Mouse (Mus musculus) mouse embryonic stem cell (cell line): ENCODE data around the gene Wnt10b.
"Not testable (repeated sequence)": the region's sequence is repeated elsewhere in the genome, so short reads cannot be mapped to it uniquely, and the experiment has no call there.

Experiments
- in situ Hi-C, 2 experiments: fragments of 300-500 bp; cut with MboI; formaldehyde crosslinking; loops; 1 replicate in 1 of 2; 3 replicates in 1 of 2; pipeline ENCODE4 v1.14.3; 2019 to 2020; ENCODE audit warnings: low sequenced_read_pairs in 2 of 2, low pct_unique_long_range_greater_than_20kb in 1 of 2, mixed read lengths in 1 of 2; ENCODE audit not compliant: unreplicated experiment in 1 of 2

The Wnt10b gene

DNA sequence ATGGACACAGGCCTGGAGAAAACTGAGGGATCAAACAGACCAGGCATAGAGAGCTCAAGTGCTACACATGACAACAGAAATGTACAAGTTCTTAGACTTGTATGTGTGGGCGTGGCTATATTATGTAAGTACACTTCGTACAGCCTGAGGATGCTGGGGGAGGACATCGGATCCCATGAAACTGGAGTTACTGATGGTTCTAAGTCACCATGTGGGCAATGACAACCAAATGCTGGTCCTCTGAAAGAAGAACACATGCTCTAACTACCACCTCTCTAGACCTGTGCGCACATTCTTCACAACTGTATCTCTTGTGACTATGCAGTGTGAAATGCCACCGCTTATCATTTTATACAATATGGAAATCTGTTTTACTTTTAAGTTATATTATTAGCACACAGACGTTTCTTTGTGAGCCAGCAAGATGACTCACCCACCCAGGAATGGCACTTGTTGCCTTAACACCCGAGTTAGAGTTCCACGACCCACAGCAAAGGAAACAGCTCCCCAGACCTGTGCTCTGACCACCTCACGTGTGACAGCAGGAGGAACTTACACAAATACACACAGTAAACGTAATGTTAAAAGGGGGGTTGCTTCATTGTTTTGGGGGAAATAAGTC is 31.5 kb downstream of the Wnt10b start:
- in situ Hi-C loops = no loop called here

DNA sequence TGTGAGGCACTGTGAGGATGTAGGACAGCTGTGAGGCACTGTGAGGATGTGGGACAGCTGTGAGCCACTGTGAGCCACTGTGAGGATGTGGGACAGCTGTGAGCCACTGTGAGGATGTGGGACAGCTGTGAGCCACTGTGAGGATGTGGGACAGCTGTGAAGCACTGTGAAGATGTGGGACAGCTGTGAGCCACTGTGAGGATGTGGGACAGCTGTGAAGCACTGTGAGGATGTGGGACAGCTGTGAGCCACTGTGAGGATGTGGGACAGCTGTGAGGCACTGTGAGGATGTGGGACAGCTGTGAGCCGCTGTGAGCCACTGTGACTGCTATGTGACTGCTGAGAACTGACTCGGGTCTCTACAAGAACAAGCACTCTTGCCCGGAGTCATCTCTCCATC is 34.1 kb downstream of the Wnt10b start:
- in situ Hi-C loops = not testable (repeated sequence)

DNA sequence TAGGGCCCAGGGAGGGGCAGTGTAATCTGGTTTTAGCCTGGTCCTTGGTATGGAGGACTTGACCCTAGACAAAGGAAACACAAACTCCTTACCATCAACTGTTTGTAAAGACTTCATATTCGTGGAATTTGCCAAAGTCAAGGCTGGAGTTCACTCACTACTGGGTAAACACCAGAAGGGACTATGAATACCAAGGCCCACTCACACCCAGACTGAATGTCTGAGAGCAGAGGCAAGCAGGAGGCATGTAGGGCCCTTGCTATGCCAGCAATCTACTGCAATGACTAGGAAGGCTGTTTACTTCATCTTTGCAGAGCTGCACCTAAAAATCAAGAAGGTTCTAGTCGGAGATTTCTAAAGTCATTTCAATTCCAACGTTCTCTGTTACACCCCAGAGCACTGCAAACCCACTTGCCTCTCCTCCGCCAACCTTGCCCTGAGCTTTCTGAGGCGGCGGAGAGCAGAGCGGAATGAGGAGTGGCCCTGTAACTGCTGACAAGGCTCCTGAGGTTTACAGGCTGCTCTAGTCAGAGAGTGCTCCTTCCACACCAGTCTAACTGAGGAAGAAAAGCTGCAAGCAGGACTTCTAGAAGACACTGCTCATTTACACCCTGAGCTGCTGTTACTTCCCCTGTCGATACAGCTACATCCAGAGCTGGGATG is 35.1 kb downstream of the Wnt10b start:
- in situ Hi-C loops = no loop called here

DNA sequence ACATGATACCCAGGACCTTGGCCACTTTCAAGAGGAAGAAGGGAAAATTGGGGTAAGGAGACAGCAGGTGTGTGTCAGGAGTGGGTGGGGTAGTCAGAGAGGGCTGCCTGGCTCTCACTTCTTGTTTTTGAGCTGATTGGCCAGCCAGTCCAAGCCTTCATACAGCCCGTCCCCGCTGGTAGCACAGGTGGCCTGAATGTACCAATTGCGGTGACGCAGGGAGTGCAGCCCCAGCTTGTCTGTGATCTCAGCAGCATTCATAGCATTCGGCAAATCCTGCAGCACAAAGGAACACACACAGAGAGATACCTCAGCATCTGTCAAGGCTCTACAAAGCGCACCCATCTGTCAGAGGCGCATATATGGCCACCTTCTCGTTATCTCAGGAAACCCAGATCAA is 37.7 kb downstream of the Wnt10b start:
- in situ Hi-C loops = no loop called here

DNA sequence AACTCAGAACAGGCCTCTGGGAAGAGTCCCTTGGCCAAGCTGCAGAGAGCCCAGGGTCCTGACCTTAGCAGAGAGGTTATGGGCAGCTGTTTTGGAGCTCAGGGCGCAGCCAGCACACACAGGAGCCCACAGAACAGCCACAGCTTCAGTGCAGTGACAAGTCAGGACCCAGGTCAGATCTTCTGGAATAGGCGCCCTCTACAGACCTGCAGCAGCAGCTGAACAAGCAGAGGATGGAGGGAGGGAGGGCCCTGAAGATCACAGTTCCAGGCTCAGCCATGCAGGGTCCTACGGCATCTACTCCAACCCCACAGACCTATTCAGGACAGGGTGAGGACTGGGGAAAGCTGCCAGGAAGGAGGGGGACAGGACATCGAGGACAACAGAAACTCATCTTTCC is 39.2 kb downstream of the Wnt10b start:
- in situ Hi-C loops = no loop called here

DNA sequence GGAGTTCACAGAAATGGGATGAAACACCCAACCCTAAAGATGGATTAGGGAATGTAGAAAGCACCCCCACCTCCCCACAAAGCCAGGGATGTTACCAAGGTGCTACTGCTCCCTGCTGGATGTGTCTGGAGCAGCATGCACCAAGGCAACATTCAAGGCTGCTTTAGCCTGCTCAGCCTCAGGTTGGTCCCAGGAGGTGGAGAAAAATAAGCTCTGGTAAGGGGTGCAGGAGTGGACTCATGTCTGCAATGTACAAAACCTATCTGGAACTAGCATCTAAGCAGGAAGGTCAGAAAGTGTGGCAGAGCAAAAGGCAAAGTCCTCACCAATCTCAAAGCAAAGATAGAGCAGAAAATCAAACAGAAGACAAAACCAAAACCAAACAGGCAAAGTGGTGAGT is 40.1 kb downstream of the Wnt10b start:
- in situ Hi-C loops = no loop called here

DNA sequence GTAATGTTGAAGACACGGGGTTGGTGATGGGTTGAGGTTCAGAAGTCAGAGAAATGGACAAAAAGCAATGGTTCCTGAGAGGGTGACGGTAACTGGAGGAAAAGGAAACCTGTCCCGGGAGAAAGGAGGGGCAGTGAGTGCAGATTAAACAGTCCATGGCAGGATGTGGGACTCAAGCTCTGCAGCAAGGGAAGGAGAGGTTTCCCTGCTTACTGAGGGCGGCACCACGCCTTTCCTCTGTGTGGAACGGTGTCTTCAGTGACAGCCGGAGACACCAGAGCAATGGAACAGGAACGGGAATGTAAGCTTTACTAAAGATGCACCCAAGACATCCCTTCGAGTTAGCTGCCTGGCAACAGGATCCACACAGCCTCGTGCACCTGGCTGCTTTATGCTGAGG is 41.4 kb downstream of the Wnt10b start:
- in situ Hi-C loops = no loop called here

DNA sequence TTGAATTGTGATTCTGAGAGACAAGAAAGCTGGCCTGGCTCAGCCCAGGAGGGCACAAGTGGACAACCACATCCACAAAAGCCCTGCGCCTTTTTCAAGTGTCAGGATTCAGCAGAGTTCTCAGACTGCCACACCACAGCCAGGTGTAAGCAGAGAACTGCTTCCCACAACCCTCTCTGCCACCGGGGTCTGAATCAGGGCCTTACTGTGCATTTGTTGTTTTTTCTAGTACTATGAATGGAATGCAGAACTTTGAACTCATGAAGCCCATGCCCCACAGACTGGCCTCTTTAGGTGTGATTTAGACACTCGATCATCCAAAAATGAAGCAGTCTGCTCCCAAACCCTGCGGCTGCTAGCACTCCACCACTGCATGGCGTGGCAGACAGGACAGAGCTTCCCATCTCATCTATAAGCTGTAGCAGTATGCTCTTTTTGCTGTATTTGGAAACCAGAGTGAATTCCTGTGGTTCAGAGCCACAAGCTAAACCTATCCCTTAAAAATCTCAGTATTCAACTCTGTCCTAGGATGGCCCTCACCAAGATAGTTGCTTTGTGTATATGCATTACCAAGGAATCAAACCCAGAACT is 43.9 kb downstream of the Wnt10b start:
- in situ Hi-C loops = no loop called here

DNA sequence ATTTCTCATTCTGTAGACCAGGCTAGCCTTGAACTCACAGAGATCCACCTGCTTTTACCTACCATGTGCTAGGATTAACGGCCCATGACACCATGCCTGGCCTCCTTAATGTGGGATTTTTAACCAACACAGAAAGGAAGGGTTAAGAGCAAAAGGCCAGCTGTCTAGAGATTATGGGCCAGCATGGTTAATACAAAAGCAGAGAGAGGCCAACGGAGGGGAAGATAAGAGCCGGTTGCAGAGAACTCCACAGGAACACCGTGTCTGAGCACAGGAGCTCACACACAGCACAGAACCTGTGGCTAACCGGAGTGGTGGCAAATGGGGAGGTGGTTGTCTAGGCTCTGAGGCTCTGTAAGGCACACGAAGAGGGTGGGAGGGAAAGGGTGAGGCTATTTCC is 44.6 kb downstream of the Wnt10b start:
- in situ Hi-C loops = no loop called here

DNA sequence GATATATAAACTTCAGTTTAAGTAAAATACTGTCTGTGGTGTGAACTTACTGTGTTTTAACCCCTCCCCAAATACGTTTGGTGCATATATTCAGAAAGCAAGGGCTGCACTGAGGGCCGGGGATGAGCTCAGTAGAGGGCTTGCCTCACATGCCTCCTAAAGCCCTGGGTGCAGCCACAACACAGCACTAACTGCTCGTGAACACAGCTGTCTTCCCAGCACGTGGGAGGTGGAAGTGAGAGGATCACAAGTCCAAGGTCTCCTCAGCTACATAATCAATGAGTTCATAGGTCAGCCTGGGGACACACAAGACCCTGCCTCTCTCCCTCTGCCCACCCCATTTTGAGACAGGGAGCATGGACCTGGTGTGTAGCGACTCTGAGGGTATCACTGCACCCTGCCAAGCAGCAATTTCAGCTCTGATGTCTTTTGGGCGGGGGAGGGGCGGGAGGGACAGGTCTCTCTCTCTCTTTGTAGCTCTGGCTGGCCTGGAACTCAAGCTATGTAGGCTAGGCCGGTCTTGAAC is 45.9 kb downstream of the Wnt10b start:
- in situ Hi-C loops = no loop called here

DNA sequence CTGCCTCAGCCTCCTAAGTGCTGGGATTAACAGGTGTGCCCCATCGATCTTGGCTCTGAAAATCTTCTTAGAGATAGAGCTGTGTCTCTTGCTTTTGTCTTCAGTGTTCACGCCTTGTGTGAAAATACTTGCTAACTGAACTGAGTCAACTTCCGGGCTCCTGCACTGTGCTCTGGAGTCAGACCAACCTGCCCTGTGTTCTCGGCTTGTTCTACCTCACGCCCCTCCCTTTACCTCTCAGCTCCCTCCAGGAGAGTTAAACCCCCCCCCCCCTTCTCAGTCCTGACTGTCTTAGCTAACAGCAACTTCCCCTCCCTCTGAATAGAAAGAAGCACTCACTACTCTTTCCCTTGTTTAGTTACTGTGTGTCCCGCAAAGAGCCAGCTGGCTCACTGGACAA is 47.2 kb downstream of the Wnt10b start:
- in situ Hi-C loops = no loop called here

DNA sequence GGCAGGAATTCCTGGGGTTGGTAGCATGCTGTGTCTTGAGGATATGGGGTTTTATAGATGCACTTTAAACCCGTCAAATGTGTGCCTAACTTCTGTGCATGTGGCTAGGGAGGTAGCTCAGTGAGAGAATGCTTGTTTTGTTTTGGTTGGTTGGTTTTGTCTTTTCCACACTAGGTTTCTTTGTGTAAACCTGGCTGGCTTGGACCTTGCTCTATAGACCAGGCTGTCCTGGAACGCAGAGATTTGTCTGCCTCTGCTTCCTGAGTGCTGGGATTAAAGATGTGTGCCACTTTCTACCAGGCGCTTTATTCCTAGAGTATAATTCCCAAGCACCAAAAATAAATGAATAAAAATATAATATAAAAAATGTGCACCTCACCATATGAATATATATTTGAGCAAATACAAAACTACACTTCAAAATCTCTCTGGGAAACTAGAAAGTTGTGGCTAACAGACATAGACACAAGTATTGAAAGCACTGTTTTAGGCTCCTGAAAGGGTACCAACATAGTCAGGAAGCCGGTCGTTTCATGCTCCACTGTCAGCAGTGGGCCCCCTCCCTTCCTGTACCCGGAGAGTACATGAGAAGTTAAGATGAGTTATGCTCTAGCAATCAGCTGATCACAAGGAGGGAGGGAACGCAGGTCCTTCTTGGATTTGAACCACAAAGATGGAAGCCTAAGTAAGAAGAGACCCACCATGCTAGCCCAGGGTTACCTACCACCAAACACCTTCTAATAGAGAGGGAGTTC is 48.0 kb downstream of the Wnt10b start:
- in situ Hi-C loops = no loop called here

DNA sequence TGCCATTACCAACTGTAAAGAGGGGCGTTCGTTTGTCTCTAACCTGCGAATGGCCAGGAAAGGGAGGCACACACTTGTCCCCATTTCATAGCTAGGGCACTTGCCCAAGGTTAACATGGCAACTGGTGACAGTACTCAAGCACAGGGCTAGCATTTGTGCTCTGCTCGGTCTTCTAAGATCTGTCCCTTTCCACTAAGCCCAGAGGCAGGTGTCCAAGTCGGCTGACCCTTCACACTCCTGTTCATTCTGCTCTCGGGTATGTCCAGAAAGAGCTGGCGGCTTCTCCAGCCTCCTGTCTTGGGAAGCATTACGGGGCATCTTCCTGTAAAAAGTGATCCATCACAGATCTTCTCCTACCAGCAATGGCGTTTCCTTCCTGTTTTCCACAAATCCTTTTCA is 49.6 kb downstream of the Wnt10b start:
- in situ Hi-C loops = no loop called here

DNA sequence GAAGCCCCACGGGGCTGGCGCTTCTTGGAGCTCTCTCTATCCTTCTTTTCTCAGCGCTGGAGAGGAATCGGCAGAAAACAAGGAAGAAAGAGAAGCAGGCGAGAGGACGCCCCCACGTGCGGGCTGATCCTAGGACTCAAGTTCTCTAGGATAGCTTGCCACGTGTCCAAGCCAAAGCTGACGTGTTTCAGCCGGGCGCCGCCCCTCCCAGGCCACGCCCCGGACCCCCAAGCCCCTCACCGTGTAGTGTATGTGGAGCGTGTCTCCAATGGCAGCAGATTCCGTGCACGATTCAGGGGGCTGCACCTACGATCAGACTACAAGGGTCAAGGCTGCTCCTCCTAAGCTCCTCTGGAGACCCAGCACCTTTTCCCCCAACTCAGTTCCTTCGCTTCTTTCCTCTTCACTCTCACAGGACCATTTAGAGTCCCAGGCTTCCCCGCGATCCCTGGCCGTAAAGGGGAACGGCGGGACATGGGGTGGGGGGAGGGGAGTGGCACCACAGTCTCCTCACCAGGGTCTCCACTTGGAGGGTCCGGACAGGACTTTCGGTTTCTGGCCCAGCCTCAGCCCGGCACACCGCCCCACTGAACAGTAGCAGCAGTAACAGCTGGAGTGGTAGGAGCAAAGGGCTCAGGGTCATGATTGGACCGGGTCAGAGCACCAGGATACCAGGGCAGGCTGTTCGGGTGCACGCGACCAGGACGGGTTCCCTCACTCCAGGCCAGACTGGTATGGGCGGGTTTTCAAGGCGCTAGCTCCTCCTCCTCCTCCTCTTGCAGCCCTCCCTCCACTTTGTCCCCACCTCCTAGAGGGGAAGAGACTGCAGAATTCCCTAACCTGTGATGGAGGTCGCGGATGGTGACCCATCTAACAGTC is 50.3 kb downstream of the Wnt10b start, which contains the start of gene Fkbp11:
TSS of gene Fkbp11 (minus strand) at position 756 of the 879 bp plus-strand sequence.
- in situ Hi-C loops = no loop called here

DNA sequence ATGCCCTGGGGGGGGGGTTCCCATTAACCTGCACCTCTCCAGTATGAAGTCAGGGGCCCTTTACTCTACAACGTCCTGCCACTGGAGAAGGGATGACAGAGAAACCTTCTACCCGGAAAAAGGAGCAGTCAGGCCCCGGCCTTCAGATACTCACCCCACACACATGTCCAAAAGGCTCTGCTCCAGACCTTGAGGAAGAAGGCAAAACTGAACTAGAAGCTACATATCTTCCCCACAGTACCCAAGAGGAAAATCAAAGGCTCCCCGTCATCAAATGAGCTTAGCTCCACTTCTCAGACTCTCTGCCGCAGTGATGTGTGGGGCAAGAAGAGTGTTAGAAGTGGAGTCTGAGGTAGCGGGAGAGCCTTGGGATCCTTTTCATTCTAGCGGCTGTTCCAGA is 51.2 kb downstream of the Wnt10b start:
- in situ Hi-C loops = no loop called here

DNA sequence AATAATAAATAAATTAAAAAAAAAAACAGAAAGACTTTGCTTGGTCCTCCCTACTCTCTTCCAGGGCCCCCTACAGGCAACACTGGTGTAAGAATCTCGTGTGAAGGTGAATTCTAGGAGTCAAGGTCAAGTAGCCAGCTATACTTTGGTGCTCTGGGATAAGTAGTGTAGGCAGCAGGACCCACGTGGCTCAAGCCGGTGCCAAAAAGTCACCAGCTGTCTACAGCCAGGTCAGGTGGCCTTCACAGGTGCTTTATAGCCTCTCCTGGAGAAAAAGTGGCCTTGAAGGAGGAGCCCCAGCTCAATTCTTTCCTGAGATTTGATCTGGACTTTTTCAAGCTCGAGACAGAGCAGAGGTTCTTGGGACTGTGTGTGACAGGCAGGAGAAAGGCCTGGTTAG is 51.9 kb downstream of the Wnt10b start:
- in situ Hi-C loops = no loop called here

DNA sequence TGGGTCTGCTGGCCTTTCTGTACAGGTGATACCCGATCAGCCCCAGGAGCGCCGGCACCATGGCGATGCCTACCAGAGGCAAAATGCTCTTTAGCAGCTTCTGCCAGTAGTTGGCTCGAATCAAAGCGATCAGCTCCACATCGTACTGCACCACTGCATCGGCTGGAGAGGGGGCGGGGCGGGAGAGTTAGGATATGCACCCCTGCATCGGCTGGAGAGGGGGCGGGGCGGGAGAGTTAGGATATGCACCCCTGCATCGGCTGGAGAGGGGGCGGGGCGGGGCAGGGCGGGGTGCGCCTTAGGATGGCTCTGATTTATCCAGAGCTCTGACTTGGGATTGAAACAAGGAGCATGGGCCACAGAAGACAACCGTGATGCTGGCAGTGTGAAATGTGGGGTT is 53.5 kb downstream of the Wnt10b start:
- in situ Hi-C loops = no loop called here

DNA sequence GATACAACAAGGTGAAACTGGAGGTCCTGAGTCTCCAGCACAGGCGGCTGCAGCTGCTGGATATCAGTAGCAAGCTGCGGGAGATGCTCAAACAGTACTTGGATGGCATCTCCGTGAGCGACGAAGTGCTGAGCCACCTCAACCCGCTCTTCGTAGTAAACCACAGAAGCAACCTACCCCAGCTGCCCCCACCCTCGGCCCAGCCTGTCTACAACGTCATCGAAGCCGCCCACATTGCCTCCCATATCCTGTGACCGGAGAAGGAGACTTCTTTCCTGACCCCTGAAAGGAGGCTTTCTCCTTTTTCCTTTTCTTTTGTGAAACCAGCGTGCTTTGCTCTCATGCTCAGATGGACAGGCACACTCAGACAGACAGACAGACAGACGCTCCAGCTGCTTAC is 55.1 kb downstream of the Wnt10b start:
- in situ Hi-C loops = no loop called here
